Mouse (Mus musculus): ENCODE measurements around the gene Eid3.

Gene Eid3

GRCm38 (mm10) chr10:82860929-82861315 lies 5.5 kb upstream of the Eid3 start:
- no peak for DNase-seq (ENCODE audit: low spot score in 2 of 2)

- DNase-seq (ENCODE audit: low spot score in 2 of 2), result no peak
Measured at GRCm38 (mm10) chr10:82863106-82863680, 3.2 kb upstream of the Eid3 start.

DNA sequence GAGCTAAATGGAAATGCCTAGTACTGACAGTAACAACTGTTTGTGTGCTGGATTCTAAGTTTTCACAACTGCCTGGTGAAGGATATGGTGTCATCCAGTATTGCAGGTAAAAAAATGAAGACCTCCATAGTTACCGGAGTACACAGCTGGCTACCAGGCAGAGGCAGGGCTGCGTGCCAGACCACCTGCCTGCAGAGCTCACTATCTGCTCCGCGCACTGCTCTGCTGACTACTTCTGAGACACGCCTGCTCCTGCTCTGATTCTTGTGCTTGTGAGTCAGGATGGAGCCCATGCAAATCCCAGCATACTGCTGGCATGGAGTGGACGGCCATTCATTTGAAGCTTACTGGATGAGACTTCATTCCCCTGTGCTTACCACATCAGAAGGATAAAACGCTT lies 2.6 kb upstream of the Eid3 start:
- DNase-seq (ENCODE audit: low spot score in 2 of 2), result no peak

- DNase-seq (ENCODE audit: low spot score in 2 of 2), result no peak
Measured at GRCm38 (mm10) chr10:82866832-82867231, 406 bp downstream of the Eid3 start.

- no peak for DNase-seq (ENCODE audit: low spot score in 2 of 2)
Measured at GRCm38 (mm10) chr10:82868418-82869086, 2.1 kb downstream of the Eid3 start.

- no peak for DNase-seq (ENCODE audit: low spot score in 2 of 2)
Measured at GRCm38 (mm10) chr10:82875446-82875845, 9.0 kb downstream of the Eid3 start.

DNA sequence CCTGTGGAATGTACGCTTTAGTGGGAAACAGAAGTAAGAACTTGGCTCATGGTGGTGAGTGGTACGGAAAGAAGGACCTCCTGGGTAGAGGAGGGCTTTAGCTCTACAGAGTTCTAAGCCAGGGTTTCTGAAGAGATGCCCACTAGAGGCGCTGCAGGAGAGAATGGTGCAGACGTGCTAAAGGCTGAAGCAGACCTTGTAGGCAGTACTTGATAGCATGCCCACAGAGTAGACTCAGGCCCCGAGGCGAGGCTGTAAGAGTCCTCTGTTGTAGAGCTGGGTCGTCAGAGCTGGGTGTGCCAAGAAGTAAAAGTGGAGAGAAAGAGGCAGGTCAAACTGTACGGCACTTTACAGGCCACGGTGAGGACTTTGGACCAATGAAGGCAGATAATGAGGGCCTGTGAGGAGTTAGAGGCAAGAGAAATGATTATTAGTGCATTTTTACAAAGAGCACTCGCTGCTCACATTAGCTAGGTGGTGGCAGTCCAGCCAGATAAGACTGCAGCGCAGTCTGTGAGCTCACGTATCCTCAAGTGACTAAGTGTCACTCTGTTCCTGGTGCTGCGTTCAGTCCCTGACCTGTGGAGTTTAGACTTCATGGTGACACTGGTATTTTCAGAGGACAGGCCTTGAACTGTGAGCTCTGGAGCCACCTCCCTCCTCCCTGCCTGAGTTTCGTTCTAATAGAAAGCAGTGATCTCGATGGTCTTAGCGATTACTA lies 9.8 kb downstream of the Eid3 start:
- DNase-seq (ENCODE audit: low spot score in 2 of 2), result no peak

DNA sequence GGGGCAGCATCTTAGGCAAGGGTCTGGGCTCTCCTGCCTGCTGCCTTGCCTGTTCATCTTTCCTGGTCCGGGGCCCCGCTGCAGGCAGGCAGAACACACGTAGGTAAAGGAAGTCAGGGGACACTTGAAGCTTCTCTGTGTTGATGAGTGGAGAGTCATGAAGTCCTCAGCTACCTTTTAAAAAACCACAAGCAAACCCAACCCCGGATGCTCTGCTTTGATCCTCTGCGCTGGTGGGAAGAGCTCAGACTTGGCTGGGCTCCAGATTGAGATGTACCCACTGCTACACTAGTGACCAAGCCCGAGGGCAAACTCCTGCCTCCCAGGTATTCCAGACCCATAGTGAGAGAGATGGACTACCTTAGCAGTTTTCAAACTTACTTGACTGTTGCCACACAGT lies 20.9 kb downstream of the Eid3 start:
- no peak for DNase-seq (ENCODE audit: low spot score in 2 of 2)

DNA sequence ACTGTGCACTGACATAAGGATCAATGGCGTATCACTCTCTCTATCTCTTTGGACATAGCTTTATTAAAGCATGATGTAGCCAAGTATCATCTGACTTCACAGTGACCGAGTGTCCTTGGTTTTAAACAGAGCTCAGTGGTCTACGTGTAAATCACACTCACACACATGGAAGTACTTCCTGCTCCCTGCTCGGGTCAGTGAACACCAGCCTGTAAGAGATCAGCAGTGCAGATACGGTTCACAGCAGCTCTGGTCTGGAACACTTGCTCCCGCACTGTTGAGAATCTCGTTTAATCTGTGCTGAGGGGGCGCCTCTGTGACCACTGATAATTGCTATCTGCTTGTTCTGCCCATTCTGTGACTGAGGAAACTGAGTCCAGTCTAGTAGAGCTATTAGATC lies 22.1 kb downstream of the Eid3 start:
- DNase-seq (ENCODE audit: low spot score in 2 of 2), result no peak

DNA sequence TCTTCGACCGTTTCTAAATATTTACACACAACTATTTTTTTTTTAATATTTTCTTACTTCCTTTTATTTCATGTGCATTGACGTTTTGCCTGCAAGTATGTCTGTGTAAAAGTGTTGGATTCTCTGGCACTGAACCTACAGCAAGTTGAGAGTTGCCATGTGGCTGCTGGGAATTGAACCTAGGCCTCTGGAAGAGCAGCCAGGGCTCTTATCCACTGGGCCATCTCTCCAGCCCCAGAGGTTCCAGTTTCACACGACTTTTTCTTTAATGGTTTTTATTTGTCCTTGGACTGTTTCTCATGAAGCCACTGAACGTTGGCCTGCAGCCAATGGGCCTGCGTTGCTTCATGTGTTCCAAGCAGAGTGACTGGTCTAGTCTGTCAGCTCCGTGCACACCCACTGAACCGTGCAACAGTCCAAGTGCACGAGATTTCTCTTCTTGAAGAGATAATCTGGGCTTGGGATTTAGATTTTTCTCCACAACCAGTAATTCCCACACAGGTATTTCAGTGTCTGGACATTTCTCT lies 23.1 kb downstream of the Eid3 start:
- DNase-seq (ENCODE audit: low spot score in 2 of 2), result no peak

- DNase-seq (ENCODE audit: low spot score in 2 of 2), result no peak
Measured at GRCm38 (mm10) chr10:82890936-82891335, 24.5 kb downstream of the Eid3 start.

DNA sequence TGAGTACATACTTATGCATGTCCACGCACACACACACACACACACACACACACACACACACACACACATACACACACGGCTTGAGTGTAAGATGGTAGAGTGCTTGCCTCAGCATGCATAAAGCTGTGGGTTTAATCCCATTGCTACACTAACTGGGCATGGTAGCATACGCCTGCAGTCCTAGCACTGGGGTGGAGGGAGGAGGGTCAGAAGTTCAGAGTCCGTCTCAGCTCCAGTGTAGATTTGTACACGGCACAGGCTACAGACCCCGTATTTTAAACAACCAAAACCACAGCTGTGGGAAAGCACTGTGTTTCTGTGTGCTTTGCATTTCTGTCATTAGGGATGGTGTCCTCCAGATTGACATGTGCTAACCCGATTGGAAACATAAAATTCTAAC lies 25.0 kb downstream of the Eid3 start:
- DNase-seq (ENCODE audit: low spot score in 2 of 2), result no peak

DNA sequence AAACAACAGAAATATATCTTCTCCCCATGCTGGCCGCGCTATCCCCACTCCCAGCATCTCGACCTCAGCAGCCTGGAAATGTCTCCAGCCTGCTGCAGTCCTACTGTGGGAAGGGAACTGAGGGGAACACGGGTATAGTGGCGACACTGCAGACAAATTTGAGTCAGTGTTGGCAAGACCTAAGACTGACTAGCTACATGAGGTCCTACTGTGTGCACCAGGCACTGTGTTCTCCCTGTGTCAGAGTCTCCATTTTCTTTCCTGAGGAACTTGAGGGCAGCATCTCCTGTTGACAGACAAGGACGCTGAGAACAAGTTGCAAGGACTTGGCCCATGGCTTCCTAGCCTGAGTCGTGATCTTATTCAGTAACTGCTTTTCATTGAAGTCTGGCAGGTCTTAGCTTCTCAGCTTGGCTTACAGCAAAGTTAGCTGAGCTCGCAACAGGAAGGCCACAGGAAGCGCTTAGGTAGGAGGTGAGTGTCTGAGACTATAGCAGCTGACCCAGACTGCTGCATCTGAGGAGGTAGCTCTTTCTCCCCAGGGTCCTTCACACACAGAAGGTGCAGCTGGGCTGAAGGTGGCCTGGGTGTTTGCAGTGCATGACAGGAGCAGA lies 26.1 kb downstream of the Eid3 start:
- no peak for DNase-seq (ENCODE audit: low spot score in 2 of 2)

DNA sequence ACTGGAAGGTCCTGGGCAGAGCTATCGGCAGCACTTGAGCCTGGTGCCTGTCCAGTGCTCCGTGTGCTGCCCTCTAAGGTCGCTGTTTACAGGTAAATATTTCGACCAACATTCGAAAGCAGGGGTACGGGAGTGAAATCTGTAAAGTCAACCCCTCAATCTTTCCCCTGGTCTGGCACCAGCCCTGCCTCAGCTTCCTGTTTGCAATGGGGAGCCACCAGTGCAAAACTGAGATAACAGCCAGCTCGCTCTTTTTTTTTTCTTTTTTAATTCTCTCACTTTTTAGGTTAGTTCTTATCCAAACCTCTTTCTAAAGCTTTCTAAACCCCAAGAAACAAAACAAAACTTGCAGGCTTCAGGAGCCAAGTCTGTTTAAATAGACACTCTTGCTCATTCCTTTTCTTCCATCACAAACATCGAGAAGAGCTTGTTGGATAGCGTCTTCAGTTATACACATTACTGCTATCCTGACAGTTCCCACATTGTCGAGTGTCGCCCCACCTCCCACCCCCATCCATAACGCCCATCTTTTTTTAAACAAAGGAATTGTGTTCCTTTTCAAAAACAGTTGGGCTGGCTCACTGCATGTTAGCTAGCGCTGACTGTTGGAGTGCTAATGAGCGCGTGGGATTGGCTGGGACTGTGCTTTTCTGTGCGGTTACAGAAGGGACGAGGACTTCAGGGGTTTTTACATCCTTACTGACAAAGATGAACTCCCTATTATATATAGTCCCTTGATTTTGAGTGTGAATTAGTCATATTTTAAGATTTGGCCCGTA lies 27.6 kb downstream of the Eid3 start:
- DNase-seq (ENCODE audit: low spot score in 2 of 2), result no peak

GRCm38 (mm10) chr10:82897936-82898335 lies 31.5 kb downstream of the Eid3 start:
- DNase-seq (ENCODE audit: low spot score in 2 of 2), result no peak

GRCm38 (mm10) chr10:82898893-82899292 lies 32.5 kb downstream of the Eid3 start:
- DNase-seq (ENCODE audit: low spot score in 2 of 2), result no peak

DNA sequence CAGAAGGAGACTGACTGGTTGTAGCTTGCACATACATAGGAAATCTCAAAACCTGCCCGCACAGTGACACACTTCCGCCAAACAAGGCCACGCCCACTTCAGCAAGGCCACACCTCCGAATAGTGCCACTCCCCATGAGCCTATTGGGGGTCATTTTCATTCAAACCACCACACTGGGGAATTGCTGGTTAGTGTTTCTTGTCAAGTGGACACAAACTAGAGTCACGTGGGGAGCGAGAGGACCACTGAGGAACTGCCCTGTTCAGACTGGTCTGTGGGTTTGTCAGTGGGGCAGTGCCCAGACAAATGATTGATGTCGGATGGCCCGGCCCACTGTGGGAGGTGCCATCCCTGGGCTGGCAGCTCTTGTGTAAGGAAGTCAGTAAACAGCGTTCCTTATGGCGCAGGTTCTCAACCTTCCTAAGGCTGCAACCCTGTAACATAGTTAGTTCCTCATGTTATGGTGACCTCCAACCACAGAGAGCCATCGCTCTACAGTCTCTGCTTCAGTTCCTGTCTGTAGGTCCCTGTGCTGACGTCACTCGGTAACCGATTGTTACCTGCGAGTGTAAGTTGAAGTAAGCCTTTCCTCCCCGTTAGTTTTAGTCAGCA lies 33.5 kb downstream of the Eid3 start:
- no peak for DNase-seq (ENCODE audit: low spot score in 2 of 2)

GRCm38 (mm10) chr10:82900546-82900945 lies 34.1 kb downstream of the Eid3 start:
- DNase-seq (ENCODE audit: low spot score in 2 of 2), result peak in 1 of 2 experiments; percentile 32

GRCm38 (mm10) chr10:82901436-82901835 lies 35.0 kb downstream of the Eid3 start:
- DNase-seq (ENCODE audit: low spot score in 2 of 2), result peak; percentile 59 to 78

DNA sequence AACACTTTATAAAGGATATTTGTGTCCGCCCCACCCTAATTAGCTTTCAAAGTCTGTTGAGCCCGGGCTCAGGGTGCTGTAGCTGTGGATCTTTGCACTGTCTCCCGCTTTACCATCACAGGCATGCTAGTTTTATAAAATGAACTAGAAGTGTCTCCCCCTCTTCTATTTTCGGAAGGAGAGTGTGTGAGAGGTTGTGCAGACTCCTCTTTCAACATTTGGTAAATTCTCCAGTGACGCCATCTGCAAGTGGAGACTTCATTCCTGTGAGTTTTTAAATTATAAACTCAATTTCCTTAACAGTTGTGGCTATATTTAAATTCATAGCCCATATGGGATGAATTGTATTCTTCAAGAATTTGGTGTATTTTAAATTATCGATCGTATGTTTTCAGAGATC lies 42.1 kb downstream of the Eid3 start:
- no peak for DNase-seq (ENCODE audit: low spot score in 2 of 2)

- DNase-seq (ENCODE audit: low spot score in 2 of 2), result peak in 1 of 2 experiments; percentile 64
Measured at GRCm38 (mm10) chr10:82909382-82909781, 43.0 kb downstream of the Eid3 start.
